Mouse (Mus musculus) neural tube, embryonic 11.5 days (tissue): ENCODE results near the gene Hist1h2ae. TPM values are rescaled to one million over a fixed set of nuclear protein-coding genes. Genes with fewer than 3 reads are reported as not detected.
A peak's percentile ranks its signal among the peaks of the same experiment; 100 is the strongest.
"Not testable (repeated sequence)": the region's sequence is repeated elsewhere in the genome, so short reads cannot be mapped to it uniquely, and the experiment has no call there.

Experiments used
- ATAC-seq: fragments of 200-750 bp; cut with Nextera tagmentation; 2 replicates; pipeline ENCODE4 v1.8.0; 2017; ENCODE audit warnings: moderate number of reproducible peaks, mild to moderate bottlenecking, moderate TSS enrichment, moderate library complexity; ENCODE audit not compliant: insufficient read depth, low FRiP score, low TSS enrichment
- DNase-seq: peaks from one replicate; pipeline ENCODE4 v3.0.0-alpha.2; 2015; ENCODE audit warnings: low spot score
- H3K27ac ChIP-seq: fragments of 300-500 bp; sonication (generic); 2 replicates; pipeline ENCODE4 v1.5.1; 2014; ENCODE audit warnings: low read depth, mild to moderate bottlenecking, low read length
- H3K27me3 ChIP-seq: fragments of 300-500 bp; sonication (generic); 2 replicates; pipeline ENCODE4 v1.6.1; 2014; ENCODE audit warnings: mild to moderate bottlenecking, low read length, mixed read lengths; ENCODE audit not compliant: control insufficient read depth, insufficient read depth
- H3K36me3 ChIP-seq: fragments of 300-500 bp; sonication (generic); 2 replicates; pipeline ENCODE4 v1.6.1; 2014; ENCODE audit warnings: mild to moderate bottlenecking, low read length, moderate library complexity, mixed read lengths; ENCODE audit not compliant: control insufficient read depth, insufficient read depth
- H3K4me1 ChIP-seq: fragments of 300-500 bp; sonication (generic); 2 replicates; pipeline ENCODE4 v1.6.1; 2014; ENCODE audit warnings: low read length, mixed read lengths; ENCODE audit not compliant: control insufficient read depth, insufficient read depth
- H3K4me2 ChIP-seq: fragments of 300-500 bp; sonication (generic); 2 replicates; pipeline ENCODE4 v1.6.1; 2014; ENCODE audit warnings: low read depth, mild to moderate bottlenecking, moderate library complexity
- H3K4me3 ChIP-seq: fragments of 300-500 bp; sonication (generic); 2 replicates; pipeline ENCODE4 v1.5.1; 2014; ENCODE audit warnings: low read depth, low read length
- H3K9ac ChIP-seq: fragments of 300-500 bp; sonication (generic); 2 replicates; pipeline ENCODE4 v1.6.1; 2014; ENCODE audit warnings: mild to moderate bottlenecking, low read length
- H3K9me3 ChIP-seq: fragments of 300-500 bp; sonication (generic); 2 replicates; pipeline ENCODE4 v1.6.1; 2016; ENCODE audit warnings: low read length; ENCODE audit not compliant: control insufficient read depth
- WGBS: fragments of 180-500 bp; shearing (Covaris S2); extraction: QIAGEN DNeasy Blood & Tissue Kit; methylation state at CpG from one replicate; pipeline ENCODE4 v1.1.7; 2014; 5-methylcytosine and 5-hydroxymethylcytosine counted together
- polyA plus RNA-seq: library from polyadenylated mRNA; unstranded; fragments of >200 nt; fragmentation: Nextera tagmentation; extraction: Ambion mirVana; gene quantifications from 2 replicates; pipeline ENCODE4 v1.2.1, GENCODE M21; 2014

Hist1h2ae gene
- polyA plus RNA-seq, 1 experiment from 2014 or later = 61.5 TPM

GRCm38 (mm10) chr13:23577835-23578234 is 6.8 kb upstream of the Hist1h2ae start:
- Histone ChIP-seq H3K27me3 (no peaks in the 10 kb centered on the region), H3K4me2 (no peak overlapping the region), H3K4me1 (peaks cover 9% of the 10 kb centered on the region), H3K27ac (no peak overlapping the region), H3K9me3 (no peaks in the 10 kb centered on the region), H3K36me3 (no peaks in the 10 kb centered on the region), H3K9ac (no peak overlapping the region), H3K4me3 (no peak overlapping the region)
- DNase-seq (no peak), ATAC-seq (no peak)
- WGBS = 95% methylated on average over 1 of the region's 1 CpGs

- peak overlapping the region; percentile 63 for H3K9ac ChIP-seq
- H3K4me1 ChIP-seq = peaks cover 8% of the 10 kb centered on the region
- no peaks in the 10 kb centered on the region for H3K27me3 ChIP-seq
- DNase-seq (peak; percentile 25), ATAC-seq (no peak)
- peak overlapping the region; percentile 57 for H3K4me2 ChIP-seq
- H3K9me3 ChIP-seq = no peaks in the 10 kb centered on the region
- peak overlapping the region; percentile 36 for H3K4me3 ChIP-seq
- peak overlapping the region; percentile 76; the same call in 1 of the 2 replicates for H3K27ac ChIP-seq
- WGBS = 60% methylated on average over 6 of the region's 6 CpGs
- H3K36me3 ChIP-seq = no peaks in the 10 kb centered on the region
These were observed 6.1 kb upstream of the Hist1h2ae start for GRCm38 (mm10) chr13:23576906-23577639.

- H3K27ac ChIP-seq = peak overlapping the region; percentile 76
- H3K4me3 ChIP-seq = peak overlapping the region; percentile 36
- peak overlapping the region; percentile 63 for H3K9ac ChIP-seq
- 5% methylated on average over 7 of the region's 7 CpGs for WGBS
- peaks cover 6% of the 10 kb centered on the region; the same call in 1 of the 2 replicates for H3K4me1 ChIP-seq
- H3K9me3 ChIP-seq = no peaks in the 10 kb centered on the region
- no peaks in the 10 kb centered on the region for H3K27me3 ChIP-seq
- peak overlapping the region; percentile 57 for H3K4me2 ChIP-seq
- no peaks in the 10 kb centered on the region for H3K36me3 ChIP-seq
- ATAC-seq (no peak), DNase-seq (peak; percentile 41)
These were observed 5.4 kb upstream of the Hist1h2ae start for GRCm38 (mm10) chr13:23576351-23576881.

DNA sequence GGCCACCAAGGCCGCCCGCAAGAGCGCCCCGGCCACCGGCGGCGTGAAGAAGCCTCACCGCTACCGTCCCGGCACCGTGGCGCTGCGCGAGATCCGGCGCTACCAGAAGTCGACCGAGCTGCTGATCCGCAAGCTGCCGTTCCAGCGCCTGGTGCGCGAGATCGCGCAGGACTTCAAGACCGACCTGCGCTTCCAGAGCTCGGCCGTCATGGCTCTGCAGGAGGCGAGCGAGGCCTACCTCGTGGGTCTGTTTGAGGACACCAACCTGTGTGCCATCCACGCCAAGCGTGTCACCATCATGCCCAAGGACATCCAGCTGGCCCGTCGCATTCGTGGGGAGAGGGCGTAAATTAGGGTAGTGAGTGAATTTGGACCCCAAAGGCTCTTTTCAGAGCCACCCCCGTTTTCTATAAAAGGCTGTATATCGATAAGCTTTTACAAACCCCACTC is 4.9 kb upstream of the Hist1h2ae start:
- Histone ChIP-seq H3K4me3 (peak overlapping the region; percentile 36), H3K27ac (peak overlapping the region; percentile 76), H3K4me2 (peak overlapping the region; percentile 57), H3K9ac (peak overlapping the region; percentile 63)
- not testable (repeated sequence) for H3K27me3 ChIP-seq, H3K36me3 ChIP-seq, DNase-seq, H3K9me3 ChIP-seq, ATAC-seq, H3K4me1 ChIP-seq
- under 1% methylated on average over 8 of the region's 40 CpGs for WGBS

- Histone ChIP-seq H3K27ac (peak within 1 kb of the TSS; percentile 88), H3K9ac (peak within 1 kb of the TSS; percentile 63), H3K4me2 (peak within 1 kb of the TSS; percentile 57), H3K27me3 (no peaks in the 10 kb centered on the region), H3K4me1 (peaks cover 6% of the 10 kb centered on the region; the same call in 1 of the 2 replicates), H3K4me3 (peak within 1 kb of the TSS; percentile 36), H3K36me3 (no peaks in the 10 kb centered on the region), H3K9me3 (no peaks in the 10 kb centered on the region)
- ATAC-seq (peak; percentile 40), DNase-seq (peak; percentile 64)
- WGBS = under 1% methylated on average over 18 of the region's 18 CpGs
These were observed 4.3 kb upstream of the Hist1h2ae start, which contains the start of gene Hist1h3d for GRCm38 (mm10) chr13:23575271-23575851. Gene Hist1h3d (plus strand): TSS chr13:23575763.

GRCm38 (mm10) chr13:23574546-23575170 is 3.6 kb upstream of the Hist1h2ae start:
- H3K36me3 ChIP-seq, H3K27me3 ChIP-seq, DNase-seq, H3K9me3 ChIP-seq, H3K4me1 ChIP-seq: not testable (repeated sequence)
- H3K4me3 ChIP-seq = peak overlapping the region; percentile 36
- H3K4me2 ChIP-seq = peak overlapping the region; percentile 57
- peak overlapping the region; percentile 58 for H3K9ac ChIP-seq
- peak; percentile 5 for ATAC-seq
- peak overlapping the region; percentile 93 for H3K27ac ChIP-seq
- WGBS = under 1% methylated on average over 7 of the region's 39 CpGs

- Histone ChIP-seq H3K4me3 (peak within 1 kb of the TSS; percentile 36), H3K9ac (peak within 1 kb of the TSS; percentile 63), H3K4me2 (peak within 1 kb of the TSS; percentile 64), H3K27ac (peak within 1 kb of the TSS; percentile 93)
- DNase-seq = peak; percentile 91
- not testable (repeated sequence) for H3K4me1 ChIP-seq, H3K27me3 ChIP-seq, H3K36me3 ChIP-seq, H3K9me3 ChIP-seq
- peak; percentile 89 for ATAC-seq
- 0% methylated on average over 27 of the region's 42 CpGs for WGBS
These were observed 3.0 kb upstream of the Hist1h2ae start, which contains the start of the genes Hist1h2bf and Hist1h2ad for GRCm38 (mm10) chr13:23573898-23574524. Gene Hist1h2bf (minus strand): TSS chr13:23574196. Gene Hist1h2ad (plus strand): TSS chr13:23574381.
